Mouse (Mus musculus) embryonic fibroblast, embryonic 13.5 days (primary cell): ENCODE data around the gene Ppp2r5d. TPM values are rescaled to one million over a fixed set of nuclear protein-coding genes. Genes with fewer than 3 reads are reported as not detected.
A peak's percentile ranks its signal among the peaks of the same experiment; 100 is the strongest.

Experiments used
- H3K27ac ChIP-seq: 2 replicates; pipeline ENCODE4 v1.5.1; 2012; ENCODE audit warnings: low read length, control low read depth, inconsistent platforms; ENCODE audit not compliant: insufficient read depth
- H3K4me1 ChIP-seq: 2 replicates; pipeline ENCODE4 v1.6.1; 2011; ENCODE audit warnings: low read length; ENCODE audit not compliant: control insufficient read depth, insufficient read depth
- H3K4me3 ChIP-seq: 2 replicates; pipeline ENCODE4 v1.5.1; 2011; ENCODE audit warnings: mild to moderate bottlenecking, control low read depth, low read length; ENCODE audit not compliant: insufficient read depth
- CTCF ChIP-seq: IDR thresholded peaks from 2 replicates; pipeline ENCODE4 v1.5.1; 2011; ENCODE audit warnings: mild to moderate bottlenecking, control low read depth, low read length, moderate library complexity, borderline replicate concordance; ENCODE audit not compliant: insufficient read depth
- POLR2A ChIP-seq: IDR thresholded peaks from 2 replicates; pipeline ENCODE4 v1.6.1; 2011; ENCODE audit warnings: low read depth, mild to moderate bottlenecking, control low read depth, low read length, moderate library complexity
- polyA plus RNA-seq: library from polyadenylated mRNA; stranded (reverse); fragments of >200 nt; gene quantifications from 2 replicates; pipeline ENCODE4 v1.2.4, GENCODE M21; 2011; ENCODE audit warnings: low read depth; ENCODE audit not compliant: missing spikeins, insufficient read length

The Ppp2r5d gene
- polyA plus RNA-seq, 1 experiment, result 72.1 TPM

GRCm38 (mm10) chr17:46681466-46682118, 23.3 kb downstream of the Ppp2r5d start:
- no peaks in the 10 kb centered on the region for H3K4me1 ChIP-seq
- peak overlapping the region; percentile 58 for H3K4me3 ChIP-seq
- TF ChIP-seq CTCF, result no peak
- no peak for TF ChIP-seq POLR2A
- no peak overlapping the region for H3K27ac ChIP-seq

GRCm38 (mm10) chr17:46680760-46681373, 24.0 kb downstream of the Ppp2r5d start, which contains the start of gene Klhdc3:
TSS of gene Klhdc3 (minus strand) at chr17:46680914.
- peak; percentile 68 for TF ChIP-seq POLR2A
- no peak for TF ChIP-seq CTCF
- Histone ChIP-seq H3K27ac (peak within 1 kb of the TSS; percentile 62), H3K4me3 (peak within 1 kb of the TSS; percentile 84), H3K4me1 (no peaks in the 10 kb centered on the region)

- Histone ChIP-seq H3K27ac (peak overlapping the region; percentile 62), H3K4me3 (peak overlapping the region; percentile 84), H3K4me1 (peaks cover 2% of the 10 kb centered on the region; the same call in 1 of the 2 replicates)
- TF ChIP-seq POLR2A (peak; percentile 44; the same call in 1 of the 2 replicates), CTCF (no peak)
Measured at GRCm38 (mm10) chr17:46679843-46680759, 24.8 kb downstream of the Ppp2r5d start.

GRCm38 (mm10) chr17:46678911-46679310, 26.0 kb downstream of the Ppp2r5d start:
- Histone ChIP-seq H3K27ac (peak overlapping the region; percentile 4; the same call in 1 of the 2 replicates), H3K4me3 (peak overlapping the region; percentile 84), H3K4me1 (peaks cover 8% of the 10 kb centered on the region)
- no peak for TF ChIP-seq POLR2A
- no peak for TF ChIP-seq CTCF

GRCm38 (mm10) chr17:46678416-46678815, 26.5 kb downstream of the Ppp2r5d start, which contains the start of gene Mea1:
TSS of gene Mea1 (plus strand) at chr17:46678793.
- H3K4me3 ChIP-seq, result peak within 1 kb of the TSS; percentile 84
- TF ChIP-seq CTCF, result no peak
- TF ChIP-seq POLR2A, result no peak
- H3K4me1 ChIP-seq, result peaks cover 8% of the 10 kb centered on the region
- peak within 1 kb of the TSS; percentile 4; the same call in 1 of the 2 replicates for H3K27ac ChIP-seq

GRCm38 (mm10) chr17:46674530-46675283, 30.2 kb downstream of the Ppp2r5d start:
- peaks cover 8% of the 10 kb centered on the region for H3K4me1 ChIP-seq
- peak overlapping the region; percentile 83 for H3K27ac ChIP-seq
- TF ChIP-seq CTCF (no peak), POLR2A (no peak)
- no peak overlapping the region for H3K4me3 ChIP-seq

GRCm38 (mm10) chr17:46673850-46674529, 30.9 kb downstream of the Ppp2r5d start, which contains the start of gene Rrp36:
TSS of gene Rrp36 (minus strand) at chr17:46674352.
- TF ChIP-seq POLR2A (peak; percentile 86), CTCF (no peak)
- peak within 1 kb of the TSS; percentile 84 for H3K27ac ChIP-seq
- peak within 1 kb of the TSS; percentile 75 for H3K4me3 ChIP-seq
- peaks cover 8% of the 10 kb centered on the region for H3K4me1 ChIP-seq

GRCm38 (mm10) chr17:46669911-46670310, 35.0 kb downstream of the Ppp2r5d start:
- TF ChIP-seq CTCF, result no peak
- no peak for TF ChIP-seq POLR2A
- Histone ChIP-seq H3K4me3 (no peak overlapping the region), H3K27ac (no peak overlapping the region), H3K4me1 (peaks cover 5% of the 10 kb centered on the region)

- no peak for TF ChIP-seq POLR2A
- TF ChIP-seq CTCF, result no peak
Measured at GRCm38 (mm10) chr17:46667712-46668111, 37.2 kb downstream of the Ppp2r5d start.

More at GRCm38 (mm10) chr17:46667712-46668111, 37.2 kb downstream of the Ppp2r5d start:
- no peaks in the 10 kb centered on the region for H3K4me1 ChIP-seq
- H3K27ac ChIP-seq, result no peak overlapping the region
- no peak overlapping the region for H3K4me3 ChIP-seq
